Mouse (Mus musculus) intestine, postnatal 0 days (tissue): ENCODE measurements around the gene Orai2. TPM values are rescaled to one million over a fixed set of nuclear protein-coding genes. Genes with fewer than 3 reads are reported as not detected.
"Not testable (repeated sequence)": the region's sequence is repeated elsewhere in the genome, so short reads cannot be mapped to it uniquely, and the experiment has no call there.

Source experiments
- ATAC-seq: fragments of 200-750 bp; cut with Nextera tagmentation; 2 replicates; pipeline ENCODE4 v1.8.0; 2017; ENCODE audit warnings: mild to moderate bottlenecking, moderate TSS enrichment, moderate library complexity
- H3K27ac ChIP-seq: fragments of 300-500 bp; sonication (generic); 2 replicates; pipeline ENCODE4 v1.5.1; 2014; ENCODE audit warnings: mild to moderate bottlenecking, low read depth, low read length, moderate library complexity
- H3K27me3 ChIP-seq: fragments of 300-500 bp; sonication (generic); replicated peaks from 2 replicates; pipeline ENCODE4 v1.6.1; 2014; ENCODE audit warnings: low read length, mixed read lengths; ENCODE audit not compliant: control insufficient read depth, insufficient read depth
- H3K36me3 ChIP-seq: fragments of 300-500 bp; sonication (generic); 2 replicates; pipeline ENCODE4 v1.6.1; 2014; ENCODE audit warnings: mild to moderate bottlenecking, moderate library complexity; ENCODE audit not compliant: control insufficient read depth, insufficient read depth
- H3K4me1 ChIP-seq: fragments of 300-500 bp; sonication (generic); replicated peaks from 2 replicates; pipeline ENCODE4 v1.6.1; 2014; ENCODE audit warnings: antibody characterized with exemption, low read length, mixed read lengths; ENCODE audit not compliant: control insufficient read depth, insufficient read depth
- H3K4me2 ChIP-seq: fragments of 300-500 bp; sonication (generic); replicated peaks from 2 replicates; pipeline ENCODE4 v1.6.1; 2014; ENCODE audit warnings: low read depth, mild to moderate bottlenecking, moderate library complexity
- H3K4me3 ChIP-seq: fragments of 300-500 bp; sonication (generic); 2 replicates; pipeline ENCODE4 v1.5.1; 2014; ENCODE audit warnings: low read depth, low read length
- H3K9ac ChIP-seq: fragments of 300-500 bp; sonication (generic); 2 replicates; pipeline ENCODE4 v1.6.1; 2014; ENCODE audit warnings: mild to moderate bottlenecking, low read depth, low read length
- H3K9me3 ChIP-seq: fragments of 300-500 bp; sonication (generic); 2 replicates; pipeline ENCODE4 v1.6.1; 2016; ENCODE audit warnings: mixed run types; ENCODE audit not compliant: control insufficient read depth
- CTCF ChIP-seq: sonication (generic); IDR thresholded peaks from 2 replicates; pipeline ENCODE4 v1.5.1; 2016; ENCODE audit warnings: low read depth, mild to moderate bottlenecking, control low read depth, antibody characterized with exemption, moderate library complexity
- WGBS: fragments of 180-500 bp; shearing (Covaris S2); extraction: QIAGEN DNeasy Blood & Tissue Kit; methylation state at CpG from one replicate; pipeline ENCODE4 v1.1.7; 2014; 5-methylcytosine and 5-hydroxymethylcytosine counted together
- polyA plus RNA-seq: library from polyadenylated mRNA; unstranded; fragments of >200 nt; fragmentation: Nextera tagmentation; extraction: Ambion mirVana; gene quantifications from 2 replicates; pipeline ENCODE4 v1.2.1, GENCODE M21; 2015

Gene Orai2
- polyA plus RNA-seq, 1 experiment from 2014 or later: 4.3 TPM

DNA sequence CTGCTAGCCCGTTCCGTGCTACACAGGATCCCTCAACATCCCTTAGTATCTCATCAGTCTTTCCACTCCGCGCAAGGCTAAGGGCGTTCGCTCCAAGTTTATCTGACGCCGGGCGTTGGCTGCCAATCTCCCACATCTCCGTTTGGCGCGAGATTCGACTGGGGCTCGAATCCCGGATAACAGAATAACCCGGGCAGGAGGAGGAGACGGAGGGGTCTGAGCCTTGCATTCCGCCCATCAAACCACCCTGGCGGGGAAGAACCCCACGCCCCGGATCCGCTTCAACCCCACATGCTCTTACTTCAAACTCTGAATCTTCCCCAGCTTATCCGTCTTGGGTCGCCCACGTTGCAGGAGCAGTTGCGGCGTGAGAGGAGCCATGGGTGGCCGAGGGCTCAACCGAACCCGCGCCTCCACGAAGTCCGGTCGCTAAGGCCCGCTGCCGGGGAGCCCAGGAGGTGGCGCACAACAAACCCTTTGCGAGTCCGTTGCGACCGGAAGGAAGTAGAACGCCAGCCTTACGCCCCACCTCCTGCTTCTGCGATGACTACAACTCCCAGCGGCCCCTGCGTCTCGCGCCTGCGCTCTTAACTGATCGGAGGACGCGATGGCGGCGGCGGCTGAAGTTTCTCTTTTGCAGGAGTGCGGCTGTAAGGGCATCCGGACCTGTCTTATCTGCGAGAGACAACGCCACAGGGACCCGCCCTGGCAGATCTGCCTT lies 34.8 kb downstream of the Orai2 start, which contains the start of the genes Lrwd1 and Alkbh4:
Gene Lrwd1 (minus strand): TSS at position 504 of the 721 bp plus-strand sequence.
Gene Alkbh4 (plus strand): TSS at position 576 of the 721 bp plus-strand sequence.
- WGBS: under 1% methylated on average over 60 of the region's 60 CpGs
- peak; percentile 91 for ATAC-seq

GRCm38 (mm10) chr5:136122165-136122564 lies 48.3 kb downstream of the Orai2 start:
- no peak for ATAC-seq
- H3K27me3 ChIP-seq: no peaks in the 10 kb centered on the region
- peaks cover 5% of the 10 kb centered on the region; the same call in 1 of the 2 replicates for H3K4me1 ChIP-seq
- peaks cover 56% of the 10 kb centered on the region for H3K36me3 ChIP-seq
- 76% methylated on average over 10 of the region's 10 CpGs for WGBS
- no peak overlapping the region for H3K27ac ChIP-seq
- no peak overlapping the region for H3K4me2 ChIP-seq
- H3K4me3 ChIP-seq: no peak overlapping the region
- no peak for TF ChIP-seq CTCF
- H3K9me3 ChIP-seq: no peaks in the 10 kb centered on the region
- no peak overlapping the region for H3K9ac ChIP-seq

More for the DNA sequence above, 34.8 kb downstream of the Orai2 start, which contains the start of the genes Lrwd1 and Alkbh4:
- peaks cover 37% of the 10 kb centered on the region for H3K36me3 ChIP-seq
- peak within 1 kb of the TSS; percentile 76 for H3K9ac ChIP-seq
- peak within 1 kb of the TSS; percentile 78 for H3K4me3 ChIP-seq
- peak; percentile 90 for TF ChIP-seq CTCF
- H3K27ac ChIP-seq: peak within 1 kb of the TSS; percentile 61
- H3K27me3 ChIP-seq: no peaks in the 10 kb centered on the region
- no peaks in the 10 kb centered on the region for H3K9me3 ChIP-seq
- H3K4me2 ChIP-seq: peak within 1 kb of the TSS; percentile 83
- H3K4me1 ChIP-seq: no peaks in the 10 kb centered on the region

DNA sequence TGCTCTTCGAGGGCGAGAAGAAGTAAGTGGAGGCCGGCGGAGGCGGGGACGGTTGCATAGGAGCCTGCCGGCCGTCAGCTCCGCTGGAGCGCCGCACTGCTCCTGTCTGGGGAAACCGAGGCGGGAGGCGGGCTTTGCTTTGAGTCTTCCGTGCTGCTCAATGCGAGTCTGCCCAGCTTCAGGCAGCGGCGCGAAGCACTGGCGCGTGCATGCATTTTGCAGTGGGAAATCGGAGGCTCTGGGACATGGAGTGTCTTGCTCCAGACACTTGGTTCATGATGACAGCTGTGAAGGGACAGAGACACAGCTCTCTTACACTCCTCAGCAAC lies 53.8 kb downstream of the Orai2 start:
- under 1% methylated on average over 22 of the region's 22 CpGs for WGBS
- H3K9me3 ChIP-seq: no peaks in the 10 kb centered on the region
- no peaks in the 10 kb centered on the region for H3K27me3 ChIP-seq
- peak; percentile 47 for ATAC-seq
- H3K9ac ChIP-seq: peak overlapping the region; percentile 83
- H3K27ac ChIP-seq: peak overlapping the region; percentile 55
- H3K4me1 ChIP-seq: peaks cover 9% of the 10 kb centered on the region; the same call in 1 of the 2 replicates
- H3K36me3 ChIP-seq: peaks cover 15% of the 10 kb centered on the region
- H3K4me2 ChIP-seq: peak overlapping the region; percentile 86
- no peak for TF ChIP-seq CTCF
- peak overlapping the region; percentile 91 for H3K4me3 ChIP-seq

GRCm38 (mm10) chr5:136115891-136116783 lies 54.4 kb downstream of the Orai2 start, which contains the start of gene Polr2j:
Polr2j (plus strand) TSS chr5:136116631.
- Histone ChIP-seq H3K36me3 (peaks cover 9% of the 10 kb centered on the region; the same call in 1 of the 2 replicates), H3K9me3 (no peaks in the 10 kb centered on the region), H3K27ac (peak within 1 kb of the TSS; percentile 55), H3K9ac (peak within 1 kb of the TSS; percentile 83), H3K4me1 (peaks cover 9% of the 10 kb centered on the region; the same call in 1 of the 2 replicates), H3K4me2 (peak within 1 kb of the TSS; percentile 86), H3K27me3 (no peaks in the 10 kb centered on the region), H3K4me3 (peak within 1 kb of the TSS; percentile 91)
- TF ChIP-seq CTCF: peak; percentile 100
- 3% methylated on average over 42 of the region's 42 CpGs for WGBS
- peak; percentile 96 for ATAC-seq

DNA sequence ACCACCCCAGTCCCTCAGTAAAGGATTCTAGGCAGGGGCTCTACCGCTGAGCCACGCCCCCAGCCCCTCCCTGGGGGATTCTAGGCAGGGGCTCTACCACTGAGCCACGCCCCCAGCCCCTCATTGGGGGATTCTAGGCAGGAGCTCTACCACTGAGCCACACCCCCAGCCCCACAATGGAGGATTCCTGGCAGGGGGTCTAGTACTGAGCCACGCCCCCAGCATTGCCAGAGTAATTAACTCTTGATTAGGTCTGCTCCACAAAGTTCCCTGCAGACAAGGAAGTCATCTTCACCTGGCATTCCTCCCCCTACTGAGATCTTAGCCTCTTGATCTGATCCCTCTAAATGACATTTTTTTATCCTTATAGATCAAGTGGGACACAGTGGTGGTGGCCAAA lies 57.0 kb downstream of the Orai2 start:
- 38% methylated on average over 4 of the region's 4 CpGs for WGBS
- not testable (repeated sequence) for H3K27ac ChIP-seq, H3K4me3 ChIP-seq, H3K9ac ChIP-seq, H3K4me2 ChIP-seq, H3K9me3 ChIP-seq, H3K4me1 ChIP-seq, ATAC-seq, H3K36me3 ChIP-seq, H3K27me3 ChIP-seq

GRCm38 (mm10) chr5:136109042-136109441 lies 61.5 kb downstream of the Orai2 start:
- Histone ChIP-seq H3K4me3 (no peak overlapping the region), H3K4me2 (no peak overlapping the region), H3K4me1 (no peaks in the 10 kb centered on the region), H3K27ac (no peak overlapping the region), H3K9ac (no peak overlapping the region), H3K36me3 (peaks cover 6% of the 10 kb centered on the region; the same call in 1 of the 2 replicates), H3K9me3 (no peaks in the 10 kb centered on the region), H3K27me3 (no peaks in the 10 kb centered on the region)
- no peak for ATAC-seq
- 74% methylated on average over 3 of the region's 3 CpGs for WGBS
- no peak for TF ChIP-seq CTCF
